Mouse (Mus musculus) MEL (cell line): ENCODE results near the gene Sprr1a. TPM values are rescaled to one million over a fixed set of nuclear protein-coding genes. Genes with fewer than 3 reads are reported as not detected.

Experiments used
- DNase-seq: peaks from one replicate; pipeline ENCODE4 v3.0.0; 2011; ENCODE audit warnings: low read depth, low spot score
- H3K27ac ChIP-seq: 2 replicates; pipeline ENCODE4 v1.5.1; 2012; ENCODE audit warnings: low read depth, mild to moderate bottlenecking, control low read depth, low read length, moderate library complexity; ENCODE audit not compliant: control insufficient read depth
- H3K27me3 ChIP-seq, 2 experiments: fragments of 150-350 bp in 1 of 2; sonication (generic) in 1 of 2; 2 replicates each; pipeline ENCODE4 v1.6.1; 2012; ENCODE audit warnings: low read length in 2 of 2, mild to moderate bottlenecking in 2 of 2, improper control_type of control experiment in 1 of 2, moderate library complexity in 1 of 2; ENCODE audit not compliant: insufficient read depth in 2 of 2, control insufficient read depth in 1 of 2
- H3K36me3 ChIP-seq, 2 experiments: 2 replicates each; pipeline ENCODE4 v1.6.1; 2012 to 2014; ENCODE audit warnings: low read length in 2 of 2, improper control_type of control experiment in 1 of 2, inconsistent platforms in 1 of 2, mild to moderate bottlenecking in 1 of 2; ENCODE audit not compliant: insufficient read depth in 2 of 2, control insufficient read depth in 1 of 2
- H3K4me1 ChIP-seq, 2 experiments: fragments of 150-350 bp in 1 of 2; sonication (generic) in 1 of 2; 2 replicates each; pipeline ENCODE4 v1.6.1; 2012; ENCODE audit warnings: low read length in 2 of 2, improper control_type of control experiment in 1 of 2, mild to moderate bottlenecking in 1 of 2; ENCODE audit not compliant: insufficient read depth in 2 of 2, control insufficient read depth in 1 of 2
- H3K4me3 ChIP-seq, 2 experiments: fragments of 150-350 bp in 1 of 2; sonication (generic) in 1 of 2; 2 replicates each; pipeline ENCODE4 v1.5.1; 2012; ENCODE audit warnings: low read depth in 2 of 2, low read length in 2 of 2, mild to moderate bottlenecking in 2 of 2, moderate library complexity in 2 of 2, control low read depth in 1 of 2, improper control_type of control experiment in 1 of 2; ENCODE audit not compliant: control insufficient read depth in 1 of 2, insufficient read depth in 1 of 2
- H3K79me2 ChIP-seq: 2 replicates; pipeline ENCODE4 v1.6.1; 2012; ENCODE audit warnings: mild to moderate bottlenecking, low read length, moderate library complexity; ENCODE audit not compliant: control insufficient read depth, poor library complexity, insufficient read depth
- H3K9ac ChIP-seq: 2 replicates; pipeline ENCODE4 v1.6.1; 2012; ENCODE audit warnings: low read depth, mild to moderate bottlenecking, control low read depth, low read length, moderate library complexity; ENCODE audit not compliant: control insufficient read depth, poor library complexity, severe bottlenecking
- H3K9me3 ChIP-seq: fragments of 150-350 bp; sonication (generic); replicated peaks from 2 replicates; pipeline ENCODE4 v1.6.1; 2012; ENCODE audit warnings: mild to moderate bottlenecking, low read length, improper control_type of control experiment, moderate library complexity; ENCODE audit not compliant: insufficient read depth
- CHD2 ChIP-seq: IDR thresholded peaks from 2 replicates; pipeline ENCODE4 v1.6.1; 2011; ENCODE audit warnings: low read length, improper control_type of control experiment
- CTCF ChIP-seq, 3 experiments: IDR thresholded peaks in 2 of 3; conservative IDR thresholded peaks in 1 of 3; 2 replicates each; pipeline ENCODE4 v1.5.1; 2011 to 2012; ENCODE audit warnings: low read length in 3 of 3, low read depth in 2 of 3, mild to moderate bottlenecking in 2 of 3, improper control_type of control experiment in 1 of 3, inconsistent platforms in 1 of 3, mixed read lengths in 1 of 3, moderate library complexity in 1 of 3; ENCODE audit not compliant: control insufficient read depth in 1 of 3, insufficient read depth in 1 of 3, poor library complexity in 1 of 3, severe bottlenecking in 1 of 3
- E2F4 ChIP-seq: IDR thresholded peaks from 2 replicates; pipeline ENCODE4 v1.6.1; 2011; ENCODE audit warnings: low read depth, low read length, improper control_type of control experiment, borderline replicate concordance
- ELF1 ChIP-seq: IDR thresholded peaks from 2 replicates; pipeline ENCODE4 v1.6.1; 2014; ENCODE audit warnings: low read depth, mild to moderate bottlenecking, inconsistent platforms, low read length, improper control_type of control experiment, moderate library complexity
- ETS1 ChIP-seq: IDR thresholded peaks from 2 replicates; pipeline ENCODE4 v1.6.1; 2012; ENCODE audit warnings: low read depth, mild to moderate bottlenecking, inconsistent platforms, low read length, improper control_type of control experiment, moderate library complexity
- GABPA ChIP-seq: IDR thresholded peaks from 2 replicates; pipeline ENCODE4 v1.6.1; 2012; ENCODE audit warnings: low read depth, mild to moderate bottlenecking, inconsistent platforms, low read length, improper control_type of control experiment, moderate library complexity
- JUND ChIP-seq: IDR thresholded peaks from 2 replicates; pipeline ENCODE4 v1.6.1; 2011; ENCODE audit warnings: low read depth, mild to moderate bottlenecking, improper control_type of control experiment, low read length
- MAFK ChIP-seq: IDR thresholded peaks from 2 replicates; pipeline ENCODE4 v1.6.1; 2011; ENCODE audit warnings: low read depth, mild to moderate bottlenecking, low read length, improper control_type of control experiment, borderline replicate concordance
- MAX ChIP-seq: IDR thresholded peaks from 2 replicates; pipeline ENCODE4 v1.6.1; 2011; ENCODE audit warnings: low read length, improper control_type of control experiment
- MEF2A ChIP-seq: IDR thresholded peaks from 2 replicates; pipeline ENCODE4 v1.6.1; 2014; ENCODE audit warnings: low read depth, mild to moderate bottlenecking, inconsistent platforms, low read length, improper control_type of control experiment; ENCODE audit not compliant: poor library complexity, insufficient replicate concordance, severe bottlenecking; ENCODE audit errors: extremely low read depth
- MXI1 ChIP-seq: IDR thresholded peaks from 2 replicates; pipeline ENCODE4 v1.6.1; 2011; ENCODE audit warnings: mild to moderate bottlenecking, low read depth, low read length, improper control_type of control experiment
- MYB ChIP-seq: IDR thresholded peaks from 2 replicates; pipeline ENCODE4 v1.6.1; 2011; ENCODE audit warnings: mild to moderate bottlenecking, low read depth, low read length, improper control_type of control experiment
- NELFE ChIP-seq: IDR thresholded peaks from 2 replicates; pipeline ENCODE4 v1.6.1; 2011; ENCODE audit warnings: low read depth, low read length, improper control_type of control experiment
- NRF1 ChIP-seq: IDR thresholded peaks from 2 replicates; pipeline ENCODE4 v1.6.1; 2014; ENCODE audit warnings: low read depth, mild to moderate bottlenecking, inconsistent platforms, low read length, improper control_type of control experiment, moderate library complexity; ENCODE audit not compliant: poor library complexity, insufficient read depth, severe bottlenecking
- POLR2A ChIP-seq, 2 experiments: IDR thresholded peaks; 2 replicates each; pipeline ENCODE4 v1.6.1; 2011 to 2012; ENCODE audit warnings: low read length in 2 of 2, mild to moderate bottlenecking in 2 of 2, control low read depth in 1 of 2, improper control_type of control experiment in 1 of 2, low read depth in 1 of 2, moderate library complexity in 1 of 2; ENCODE audit not compliant: control insufficient read depth in 1 of 2, insufficient read depth in 1 of 2, poor library complexity in 1 of 2
- POLR2AphosphoS2 ChIP-seq: IDR thresholded peaks from 2 replicates; pipeline ENCODE4 v1.6.1; 2011; ENCODE audit warnings: low read length, improper control_type of control experiment
- POLR2AphosphoS5 ChIP-seq: IDR thresholded peaks from 2 replicates; pipeline ENCODE4 v1.6.1; 2012; ENCODE audit warnings: low read depth, borderline replicate concordance, mild to moderate bottlenecking, inconsistent platforms, low read length, moderate library complexity, mixed read lengths
- RAD21 ChIP-seq: IDR thresholded peaks from 2 replicates; pipeline ENCODE4 v1.6.1; 2011; ENCODE audit warnings: mild to moderate bottlenecking, low read depth, low read length, improper control_type of control experiment
- RCOR1 ChIP-seq: IDR thresholded peaks from 2 replicates; pipeline ENCODE4 v1.6.1; 2012; ENCODE audit warnings: low read depth, mild to moderate bottlenecking, inconsistent platforms, low read length, improper control_type of control experiment
- SIN3A ChIP-seq: IDR thresholded peaks from 2 replicates; pipeline ENCODE4 v1.6.1; 2012; ENCODE audit warnings: low read length, improper control_type of control experiment, inconsistent platforms
- SMC3 ChIP-seq: IDR thresholded peaks from 2 replicates; pipeline ENCODE4 v1.6.1; 2011; ENCODE audit warnings: low read depth, low read length, improper control_type of control experiment
- TCF12 ChIP-seq: IDR thresholded peaks from 2 replicates; pipeline ENCODE4 v1.6.1; 2014; ENCODE audit warnings: low read depth, mild to moderate bottlenecking, inconsistent platforms, low read length, improper control_type of control experiment, moderate library complexity
- UBTF ChIP-seq: IDR thresholded peaks from 2 replicates; pipeline ENCODE4 v1.6.1; 2012; ENCODE audit warnings: low read depth, mild to moderate bottlenecking, inconsistent platforms, low read length, improper control_type of control experiment, moderate library complexity, borderline replicate concordance; ENCODE audit not compliant: insufficient read depth
- ZC3H11A ChIP-seq: IDR thresholded peaks from 2 replicates; pipeline ENCODE4 v1.6.1; 2012; ENCODE audit warnings: low read depth, mild to moderate bottlenecking, inconsistent platforms, low read length, improper control_type of control experiment
- ZNF384 ChIP-seq: IDR thresholded peaks from 2 replicates; pipeline ENCODE4 v1.6.1; 2012; ENCODE audit warnings: low read depth, mild to moderate bottlenecking, inconsistent platforms, low read length, improper control_type of control experiment
- polyA plus RNA-seq, 2 experiments: library from polyadenylated mRNA; stranded (reverse) in 1 of 2; unstranded in 1 of 2; fragments of >175 nt in 1 of 2; fragments of >200 nt in 1 of 2; gene quantifications; 2 replicates each; pipeline versions ENCODE4 v1.2.1 to v1.2.4; 2012; ENCODE audit warnings: low replicate concordance in 2 of 2, low read depth in 1 of 2; ENCODE audit not compliant: insufficient read length in 2 of 2, insufficient read depth in 1 of 2, missing spikeins in 1 of 2
- total RNA-seq: library from RNA; depleted of rRNA; stranded (reverse); fragments of 300-350 nt; gene quantifications from 2 replicates; pipeline ENCODE4 v1.2.3, GENCODE M21; 2012; rRNA removed

The Sprr1a gene
- total RNA-seq (not detected in 2 replicates), polyA plus RNA-seq (not detected)

DNA sequence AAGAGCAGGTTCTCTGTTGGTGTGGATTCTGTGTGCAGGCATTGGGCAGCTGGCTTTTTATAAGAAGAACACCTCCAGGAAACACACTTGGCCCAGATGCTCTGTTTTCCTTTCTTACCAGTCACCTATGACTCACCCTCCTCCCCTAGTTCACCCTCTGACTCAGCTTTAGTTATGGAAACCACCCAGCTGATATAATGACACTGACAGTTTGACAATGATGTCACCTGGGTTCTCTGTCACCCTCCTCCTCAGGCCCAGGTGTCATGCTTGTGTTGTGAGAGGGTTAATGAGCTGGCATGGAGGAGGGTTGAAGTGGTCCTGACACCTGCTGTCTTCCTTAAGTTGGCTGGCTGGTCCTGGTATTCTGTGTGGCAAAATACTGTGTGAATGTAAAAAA lies at the start of gene Sprr1a:
Gene Sprr1a (minus strand): TSS at position 33 of the 400 bp plus-strand sequence.
- Histone ChIP-seq H3K9me3 (no peaks in the 10 kb centered on the region), H3K27ac (no peak within 1 kb of the TSS), H3K79me2 (no peaks in the 10 kb centered on the region), H3K27me3 (no peaks in the 10 kb centered on the region)
- TF ChIP-seq ZNF384 (no peak), SIN3A (no peak), ZC3H11A (no peak), MXI1 (no peak), JUND (no peak), MYB (no peak), TCF12 (no peak), CHD2 (no peak), RCOR1 (no peak), POLR2AphosphoS5 (no peak), RAD21 (no peak), MEF2A (no peak), ELF1 (no peak), NRF1 (no peak), CTCF (IDR thresholded peaks at IDR 0.05 in 2 of 3, conservative IDR thresholded peaks at IDR 0.05 in 1 of 3; ENCODE audit: control insufficient read depth in 1 of 3, insufficient read depth in 1 of 3, low read depth in 2 of 3, low read length in 3 of 3, poor library complexity in 1 of 3, severe bottlenecking in 1 of 3) (no peak), ETS1 (no peak), NELFE (no peak), GABPA (no peak)
- TF ChIP-seq, all 39 proteins: peak for 0
- H3K4me1 ChIP-seq, result no peaks in the 10 kb centered on the region
- H3K4me3 ChIP-seq, result no peak within 1 kb of the TSS
- no peak within 1 kb of the TSS for H3K9ac ChIP-seq
- no peak for DNase-seq
- no peaks in the 10 kb centered on the region for H3K36me3 ChIP-seq

GRCm38 (mm10) chr3:92534411-92534810 lies 48.7 kb upstream of the Sprr1a start, which contains the start of gene 2310046K23Rik:
Gene 2310046K23Rik, minus strand, starts transcription at chr3:92534511.
- H3K36me3 ChIP-seq, result no peaks in the 10 kb centered on the region
- no peak for DNase-seq
- TF ChIP-seq RCOR1 (no peak), GABPA (no peak), MAFK (no peak), MXI1 (no peak), SIN3A (no peak), SMC3 (no peak), JUND (no peak), E2F4 (no peak), MAX (no peak), UBTF (no peak), POLR2A (IDR thresholded peaks at IDR 0.05; ENCODE audit: control insufficient read depth in 1 of 2, insufficient read depth in 1 of 2, low read depth in 1 of 2, low read length in 2 of 2, poor library complexity in 1 of 2) (no peak), POLR2AphosphoS5 (no peak), POLR2AphosphoS2 (no peak)
- no peak within 1 kb of the TSS for H3K27ac ChIP-seq
- H3K79me2 ChIP-seq, result no peaks in the 10 kb centered on the region
- H3K27me3 ChIP-seq, result no peaks in the 10 kb centered on the region
- H3K4me1 ChIP-seq, result no peaks in the 10 kb centered on the region
- no peak within 1 kb of the TSS for H3K4me3 ChIP-seq
- H3K9ac ChIP-seq, result no peak within 1 kb of the TSS
- no peaks in the 10 kb centered on the region for H3K9me3 ChIP-seq
